Mouse (Mus musculus) adrenal gland, adult 8-10 months (tissue): ENCODE data around the gene Pnpla5. TPM values are rescaled to one million over a fixed set of nuclear protein-coding genes. Genes with fewer than 3 reads are reported as not detected.
"Not testable (repeated sequence)": the region's sequence is repeated elsewhere in the genome, so short reads cannot be mapped to it uniquely, and the experiment has no call there.

Experiments used
- DNase-seq: peaks from one replicate; pipeline ENCODE4 v3.0.0; 2022
- total RNA-seq, 4 experiments: library from RNA; stranded (reverse); gene quantifications; 2 replicates each; pipeline ENCODE4 v1.2.4; 2022

Pnpla5 gene
- under 1 TPM in 1 of 4 experiments, not detected in 3; 0.13 TPM for total RNA-seq

DNA sequence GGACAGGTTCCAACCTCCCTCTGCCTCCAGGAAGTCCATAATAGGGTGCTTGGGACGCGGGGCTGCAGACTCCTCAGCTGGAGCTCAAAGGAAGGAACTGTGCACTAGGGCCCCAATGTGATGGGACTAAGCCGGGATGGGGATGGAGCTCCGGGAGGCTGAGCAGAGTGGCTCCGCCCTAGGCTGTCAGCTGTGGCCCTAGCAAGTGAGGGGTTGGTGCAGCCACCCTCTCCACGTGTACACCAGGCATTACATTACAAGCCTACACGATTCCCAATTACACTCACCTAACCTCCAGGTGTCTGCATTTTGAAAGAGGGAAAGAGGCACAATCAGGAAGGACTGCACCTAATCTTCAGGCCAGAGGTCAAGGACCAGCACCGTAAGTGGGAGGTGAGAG lies at the start of gene Pnpla5:
Gene Pnpla5 (minus strand): TSS at position 101 of the 400 bp plus-strand sequence.
- DNase-seq = no peak

DNA sequence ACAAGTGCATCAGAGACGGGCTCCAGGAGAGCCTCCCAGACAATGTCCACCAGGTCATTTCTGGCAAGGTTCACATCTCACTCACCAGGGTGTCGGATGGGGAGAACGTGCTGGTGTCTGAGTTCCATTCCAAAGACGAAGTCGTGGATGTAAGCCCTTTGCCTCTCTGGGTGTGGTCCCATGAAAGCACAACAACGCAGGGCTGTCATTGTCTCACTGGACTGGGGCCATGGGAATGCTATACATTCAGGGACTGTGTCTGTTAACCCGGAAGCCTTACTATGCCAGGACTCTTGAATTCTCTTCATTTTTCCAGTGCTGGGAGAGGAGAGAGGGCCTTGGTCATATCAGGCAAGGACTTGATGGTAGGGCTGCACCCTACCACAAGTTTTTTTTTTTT lies 48.2 kb upstream of the Pnpla5 start:
- no peak for DNase-seq

DNA sequence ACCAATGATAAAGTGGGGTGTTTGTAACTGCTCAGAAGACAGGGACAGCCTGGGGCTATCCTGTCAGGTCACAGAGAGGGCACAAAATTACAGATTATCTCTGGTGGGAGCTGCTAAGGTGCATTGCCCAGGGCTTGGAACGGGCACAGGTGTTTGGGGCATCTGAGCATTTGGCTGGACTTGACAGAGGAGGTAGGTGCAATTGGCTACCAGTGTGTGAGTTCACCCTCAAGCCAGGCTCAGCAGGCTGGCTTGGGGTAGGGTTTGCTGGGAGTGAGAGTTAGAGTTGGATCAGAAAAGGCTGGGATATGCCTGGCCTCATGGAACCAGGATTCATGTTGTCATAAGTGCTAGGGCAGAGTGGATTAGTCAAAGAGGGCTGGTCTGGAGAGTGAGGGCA lies 46.5 kb upstream of the Pnpla5 start:
- no peak for DNase-seq

DNA sequence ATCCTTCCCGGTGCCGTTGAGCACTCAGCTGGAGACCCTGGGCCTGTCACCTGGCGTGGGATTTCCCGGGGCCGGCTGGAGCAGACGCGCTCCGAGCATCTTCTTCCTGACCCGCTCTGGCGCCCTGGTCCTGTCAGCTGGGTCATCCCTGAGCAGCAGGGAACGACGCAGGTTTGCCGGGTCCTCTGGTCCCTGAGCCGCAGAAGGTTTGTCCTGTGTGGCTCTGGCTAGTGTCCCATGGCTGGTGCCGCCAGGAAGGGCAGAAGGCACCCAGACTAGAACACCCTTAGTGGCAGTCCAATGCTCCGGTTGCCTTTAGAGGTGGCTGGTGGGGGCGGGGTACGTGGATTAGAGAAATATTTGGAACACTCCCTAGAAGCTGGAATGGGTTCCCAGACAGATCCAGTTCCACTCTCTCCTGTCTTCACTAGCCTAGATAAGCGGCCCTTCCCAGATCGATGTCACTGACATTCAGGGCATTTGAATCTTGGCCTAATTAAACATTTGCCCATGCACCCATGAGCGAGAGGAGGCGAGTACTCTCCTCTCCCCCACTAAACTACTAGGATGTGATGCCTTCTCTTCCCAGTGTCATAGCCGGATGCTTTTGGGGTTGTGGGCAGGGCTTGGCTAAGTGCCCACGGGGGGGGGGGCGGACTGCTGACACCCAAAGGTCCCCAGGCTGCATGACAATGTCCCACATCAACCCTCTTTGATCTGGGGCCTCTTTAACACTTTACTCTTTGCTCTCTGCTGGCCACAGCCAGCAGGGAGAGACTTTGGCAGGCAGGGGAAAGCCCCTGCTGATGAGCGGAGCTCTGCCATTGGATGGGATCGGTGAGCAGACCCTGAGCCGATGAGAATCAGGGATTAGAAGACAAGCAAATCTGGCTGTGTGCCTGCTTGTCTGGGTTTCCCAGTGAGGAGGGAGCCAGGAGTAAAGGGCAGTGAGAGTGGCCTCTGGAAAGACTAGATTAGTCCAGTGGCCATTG lies 45.5 kb upstream of the Pnpla5 start:
- no peak for DNase-seq

DNA sequence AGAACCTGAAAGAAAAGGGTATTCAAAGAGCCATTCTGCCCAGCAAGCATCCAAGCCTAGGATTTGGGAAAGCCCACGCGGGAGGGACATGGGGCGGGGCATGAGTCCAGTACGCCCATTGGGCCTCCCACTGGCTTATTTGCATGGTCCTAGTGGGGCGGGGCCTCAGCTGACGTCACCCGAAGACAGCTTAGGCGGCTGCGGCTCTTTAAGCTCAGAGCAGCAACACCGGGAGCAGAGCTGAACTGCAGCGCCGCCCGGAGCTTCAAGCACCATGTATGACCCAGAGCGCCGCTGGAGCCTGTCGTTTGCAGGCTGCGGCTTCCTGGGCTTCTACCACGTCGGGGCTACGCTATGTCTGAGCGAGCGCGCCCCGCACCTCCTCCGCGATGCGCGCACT lies 44.6 kb upstream of the Pnpla5 start, which contains the start of gene Pnpla3:
Gene Pnpla3 (plus strand): TSS at position 238 of the 400 bp plus-strand sequence.
- peak; percentile 96 for DNase-seq

DNA sequence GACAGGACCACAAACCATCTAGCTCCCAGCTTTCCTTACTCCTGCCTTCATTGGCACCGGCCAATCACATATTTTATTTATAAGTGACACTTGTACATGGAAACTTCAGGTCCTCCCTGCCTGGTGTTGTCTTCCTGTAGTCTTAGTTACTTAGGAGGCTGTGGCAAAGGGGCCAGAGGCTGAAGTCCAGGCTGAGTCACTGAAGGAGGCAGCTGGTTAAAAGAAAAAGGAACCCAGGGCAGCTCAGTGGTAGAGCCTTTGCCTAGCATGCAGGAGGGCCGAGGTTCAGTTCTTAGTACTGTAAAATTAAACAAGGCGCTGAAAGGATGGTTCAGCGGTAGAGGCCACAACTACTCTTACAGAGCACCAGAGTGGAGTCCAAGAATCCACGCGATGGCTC lies 43.8 kb upstream of the Pnpla5 start:
- no peak for DNase-seq

DNA sequence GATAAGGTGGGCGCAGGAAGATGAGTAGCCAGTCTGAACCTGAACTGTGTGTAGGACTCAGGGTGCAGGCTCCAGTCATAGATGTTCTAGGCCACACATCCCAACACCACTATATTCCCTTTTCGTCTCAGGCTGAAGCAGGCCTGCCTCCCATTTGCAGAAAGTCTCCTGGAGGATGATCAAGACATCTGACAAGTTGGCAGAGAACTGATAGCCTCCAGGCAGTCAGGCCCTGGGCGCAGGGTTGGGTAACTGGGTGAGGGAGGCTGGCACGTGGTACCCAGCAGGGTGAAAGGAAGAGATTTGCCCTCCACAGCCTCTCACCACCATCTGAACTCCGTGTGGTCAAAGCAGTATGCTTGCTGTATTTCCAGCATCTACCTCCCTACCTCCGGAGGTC lies 38.9 kb upstream of the Pnpla5 start:
- no peak for DNase-seq

DNA sequence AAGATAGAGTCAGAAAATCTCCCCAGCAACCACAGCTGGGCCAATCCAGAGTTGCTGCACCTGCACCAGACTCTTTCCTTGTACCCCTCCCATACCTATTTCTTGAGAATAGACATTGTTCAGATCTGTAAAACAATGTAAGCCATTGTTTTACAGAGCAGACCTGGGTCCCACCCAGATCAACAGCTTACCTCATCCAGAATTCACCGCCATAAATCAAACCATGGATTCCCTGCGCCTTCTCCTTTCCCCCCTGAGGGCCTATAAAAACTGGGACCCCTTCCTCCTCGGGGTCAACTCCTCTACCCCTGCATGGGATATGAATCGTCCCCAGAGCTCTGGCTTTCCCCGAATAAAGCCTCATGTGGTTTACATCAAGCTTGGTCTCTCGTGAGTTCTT lies 34.6 kb upstream of the Pnpla5 start:
- not testable (repeated sequence) for DNase-seq

DNA sequence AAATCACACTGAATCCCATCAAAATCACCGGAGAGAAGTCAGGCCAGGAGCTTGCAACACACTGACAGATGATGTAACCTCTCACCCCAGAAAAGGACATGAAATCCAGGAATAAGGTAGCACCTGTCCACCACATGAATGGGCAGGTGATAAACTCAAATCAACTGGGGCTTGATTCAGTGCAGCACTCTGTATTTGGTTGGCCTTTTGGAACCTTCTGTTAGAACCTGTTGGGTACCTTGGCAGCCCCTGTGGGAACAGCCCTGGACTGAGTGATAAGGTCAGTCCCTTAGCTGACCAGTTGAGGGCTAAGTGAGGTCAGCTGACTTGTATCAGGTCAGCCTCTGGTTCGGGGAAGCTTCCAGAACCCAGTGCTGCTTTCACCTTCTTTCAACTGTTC lies 33.2 kb upstream of the Pnpla5 start:
- no peak for DNase-seq

DNA sequence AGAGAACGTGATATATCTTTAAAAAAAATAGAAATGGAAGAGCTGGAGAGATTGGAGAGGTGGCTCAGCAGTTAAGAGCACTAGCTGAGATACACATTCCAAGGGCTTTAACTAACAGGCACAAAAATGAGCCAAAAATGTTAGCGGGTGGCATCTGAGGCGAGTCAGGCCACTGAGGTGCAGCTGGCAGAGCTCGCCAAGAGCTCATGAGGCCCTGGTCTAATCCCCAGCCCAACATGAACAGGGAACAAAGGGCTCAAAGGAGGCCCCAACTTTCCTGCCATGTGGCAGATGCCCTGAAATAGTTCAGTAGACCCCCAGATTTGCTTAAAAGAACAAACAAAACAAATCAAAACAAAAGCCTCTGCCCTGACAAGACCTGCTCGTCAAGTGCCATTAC lies 18.0 kb upstream of the Pnpla5 start:
- DNase-seq = no peak

DNA sequence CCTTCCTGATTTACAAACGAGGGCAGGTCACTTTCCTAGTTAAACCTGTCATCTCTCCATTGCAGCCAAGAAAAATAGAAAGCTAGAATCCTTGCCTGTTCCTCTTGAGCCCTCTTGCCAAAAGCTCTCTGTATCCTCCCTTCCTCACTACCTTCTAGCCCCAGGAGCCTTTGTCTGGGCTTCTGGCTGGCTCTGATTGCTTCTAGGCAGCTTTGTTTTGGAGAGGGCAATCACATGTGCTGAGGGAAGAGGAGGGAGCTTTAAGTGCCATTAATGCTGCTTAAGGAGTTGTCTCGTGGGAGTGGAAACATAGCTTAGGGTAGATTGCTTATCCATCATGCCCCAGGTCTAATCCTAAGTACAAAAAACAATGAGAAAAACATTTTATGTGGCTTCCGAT lies 17.1 kb upstream of the Pnpla5 start:
- DNase-seq = no peak

DNA sequence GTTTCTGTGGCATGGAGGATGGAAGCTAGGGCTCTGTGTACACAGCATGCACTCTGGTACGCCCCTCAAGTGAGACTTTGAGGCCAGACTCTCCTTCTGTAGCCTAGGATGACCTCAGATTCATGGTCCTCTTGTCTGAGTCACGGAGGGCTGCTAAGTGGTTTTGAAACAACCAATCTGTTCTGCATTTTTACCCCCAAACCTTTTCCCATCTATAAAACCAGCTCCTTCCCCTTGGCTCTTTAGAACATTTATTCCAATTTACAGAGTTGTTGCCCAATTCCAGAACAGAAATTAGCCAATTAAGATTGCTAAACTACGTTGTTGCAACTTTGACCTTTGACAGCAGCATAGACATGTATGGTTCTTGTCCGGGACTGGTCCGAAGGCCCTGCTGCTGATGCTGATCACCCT lies 16.6 kb upstream of the Pnpla5 start:
- no peak for DNase-seq

DNA sequence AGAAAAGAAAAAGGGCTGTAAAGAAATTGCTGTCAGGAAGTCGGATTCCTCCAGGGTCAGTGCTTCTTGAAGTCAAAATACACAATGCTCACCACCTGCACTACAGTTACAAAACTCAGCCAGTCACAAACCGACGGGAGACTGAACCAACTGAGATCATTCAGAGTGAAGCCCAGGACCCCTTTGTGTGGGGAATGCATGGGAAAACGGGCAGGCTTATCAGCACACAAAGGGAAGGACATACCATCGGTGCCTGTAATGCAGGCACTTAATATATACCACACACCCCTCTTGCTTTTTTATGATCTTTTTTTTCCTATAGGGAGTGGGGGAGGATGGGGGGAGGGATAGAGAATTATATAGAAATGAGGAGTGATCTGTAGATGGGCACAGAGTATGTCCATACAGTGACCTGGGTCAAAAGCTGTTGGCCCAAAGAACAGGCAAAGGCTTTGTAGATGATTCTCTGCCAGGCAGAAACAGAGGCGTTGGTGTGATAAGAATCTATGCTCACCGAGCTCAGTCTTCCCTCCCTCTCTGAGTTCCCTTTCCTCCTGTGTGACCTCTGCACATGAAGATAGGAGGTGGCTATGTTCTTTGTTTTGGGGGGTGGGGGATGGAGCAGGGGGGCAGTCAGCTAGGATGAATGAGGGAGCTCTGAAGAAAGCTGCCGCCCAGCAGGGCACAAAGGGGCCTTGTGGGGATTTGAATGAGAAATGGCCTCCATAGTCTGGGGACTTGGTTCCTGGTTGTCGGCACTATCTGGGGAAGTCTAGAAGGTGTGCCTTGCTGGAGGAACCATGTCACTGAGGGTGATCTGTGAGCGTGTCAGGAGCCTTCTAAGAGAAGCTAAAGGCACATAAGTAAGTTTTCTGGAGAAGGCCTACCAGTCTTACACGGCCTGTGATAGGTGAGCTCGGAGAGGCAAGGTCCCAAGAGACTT lies 13.8 kb upstream of the Pnpla5 start:
- no peak for DNase-seq

DNA sequence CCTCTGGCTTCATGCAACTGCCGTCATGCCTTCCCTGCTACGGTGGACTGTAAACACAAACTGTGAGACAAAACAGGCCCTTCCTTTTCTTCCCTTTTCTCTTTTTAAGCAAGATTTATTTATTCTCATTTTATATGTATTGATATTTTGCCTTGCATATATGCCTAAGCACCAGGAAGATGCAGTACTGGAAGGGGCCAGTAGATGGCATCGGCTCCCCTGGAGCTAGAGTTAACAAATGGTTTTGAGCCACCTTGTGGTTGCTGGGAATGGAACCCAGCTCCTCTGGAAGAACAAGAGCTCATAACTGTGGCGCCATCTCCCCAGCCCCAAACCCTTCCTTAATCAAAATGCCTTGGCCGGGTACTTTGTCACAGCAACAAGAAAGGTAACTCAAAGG lies 12.5 kb upstream of the Pnpla5 start:
- no peak for DNase-seq

DNA sequence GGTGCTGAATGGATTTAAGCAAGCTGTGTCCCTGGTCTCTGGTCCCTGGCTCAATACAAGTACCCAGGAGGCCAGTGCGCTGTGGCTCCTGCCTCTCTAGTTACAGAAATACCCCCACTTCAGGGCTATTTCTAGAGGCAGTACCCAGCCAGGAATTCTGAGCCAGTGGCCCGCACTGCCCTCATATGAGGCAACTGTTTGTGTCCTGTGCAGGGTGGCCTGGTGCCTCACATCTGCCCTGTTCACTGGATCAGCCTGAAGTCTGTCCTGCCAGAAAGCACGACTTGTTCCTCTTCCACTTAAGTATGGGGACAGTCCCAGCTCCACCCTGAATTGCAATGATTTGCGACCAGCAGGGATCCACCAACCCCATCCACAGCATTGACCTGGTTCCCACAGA lies 10.5 kb upstream of the Pnpla5 start:
- DNase-seq = peak; percentile 17

DNA sequence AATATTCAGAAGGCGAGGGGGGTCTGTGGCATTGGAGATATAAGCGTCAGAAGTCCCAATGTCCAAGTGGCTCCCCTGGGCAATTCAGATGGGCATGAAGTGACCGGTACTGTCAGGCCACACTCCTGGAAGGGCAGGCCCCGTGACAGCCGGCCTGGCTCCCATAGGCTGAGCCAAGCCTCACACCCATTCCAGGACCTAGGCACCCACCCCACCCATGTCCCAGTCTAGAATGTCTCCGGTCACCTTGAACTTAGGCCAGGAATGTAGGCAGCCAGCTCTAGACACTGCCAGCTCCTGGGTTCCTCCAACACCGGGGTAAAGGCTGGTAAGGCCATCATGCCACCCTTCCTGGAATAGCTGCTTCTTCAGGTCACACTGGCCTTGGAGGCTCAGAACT lies 9.0 kb upstream of the Pnpla5 start:
- peak; percentile 35 for DNase-seq

DNA sequence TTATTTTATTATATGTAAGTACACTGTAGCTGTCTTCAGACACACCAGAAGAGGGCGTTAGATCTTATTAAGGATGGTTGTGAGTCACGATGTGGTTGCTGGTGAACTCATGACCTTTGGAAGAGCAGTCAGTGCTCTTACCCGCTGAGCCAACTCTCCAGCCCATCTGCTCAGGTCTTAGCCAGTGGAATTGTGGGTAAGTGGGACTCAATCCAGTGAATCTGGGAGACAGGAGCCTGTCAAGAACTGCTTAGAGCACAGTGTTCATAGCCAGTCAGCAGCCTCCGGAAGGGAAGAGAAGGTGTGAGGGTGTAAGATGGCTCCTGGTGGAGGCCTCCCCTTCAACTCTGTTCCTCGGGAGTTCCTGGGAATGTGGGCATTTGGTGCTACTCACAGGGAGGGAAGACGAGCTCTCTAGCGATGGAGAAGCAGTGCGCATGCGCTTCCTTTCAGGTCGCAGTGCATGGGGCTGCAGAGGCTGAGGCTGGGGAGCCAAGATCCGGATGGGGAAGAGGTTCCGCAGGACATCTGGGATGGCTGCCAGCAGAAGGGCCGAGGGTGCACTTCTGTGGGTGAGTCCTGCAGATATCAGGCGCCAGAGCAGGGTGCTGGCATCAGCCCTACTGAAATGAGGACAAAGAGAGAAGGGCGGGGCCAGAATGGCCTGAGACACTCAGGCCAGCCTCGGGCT lies 8.3 kb upstream of the Pnpla5 start:
- peak; percentile 46 for DNase-seq

DNA sequence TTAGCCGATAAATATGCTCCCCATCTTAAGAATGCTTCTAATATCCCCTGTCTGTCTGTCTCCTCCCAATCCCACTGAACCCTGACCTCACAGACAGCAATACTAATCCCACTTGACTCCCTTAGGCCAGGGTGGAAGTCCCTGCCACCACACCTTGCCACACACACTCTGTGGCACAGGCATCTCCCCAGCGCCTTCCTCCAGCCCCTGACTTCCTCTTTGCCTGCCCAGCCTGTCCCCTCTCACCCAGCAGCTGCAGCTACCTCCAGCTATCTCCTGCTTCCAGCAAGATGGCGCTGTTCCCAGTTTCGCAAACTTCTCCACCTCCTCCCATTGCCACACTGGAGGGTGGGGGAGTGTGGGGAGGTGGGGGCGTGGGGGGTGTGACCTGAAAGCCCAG lies 3.9 kb upstream of the Pnpla5 start:
- DNase-seq = no peak

DNA sequence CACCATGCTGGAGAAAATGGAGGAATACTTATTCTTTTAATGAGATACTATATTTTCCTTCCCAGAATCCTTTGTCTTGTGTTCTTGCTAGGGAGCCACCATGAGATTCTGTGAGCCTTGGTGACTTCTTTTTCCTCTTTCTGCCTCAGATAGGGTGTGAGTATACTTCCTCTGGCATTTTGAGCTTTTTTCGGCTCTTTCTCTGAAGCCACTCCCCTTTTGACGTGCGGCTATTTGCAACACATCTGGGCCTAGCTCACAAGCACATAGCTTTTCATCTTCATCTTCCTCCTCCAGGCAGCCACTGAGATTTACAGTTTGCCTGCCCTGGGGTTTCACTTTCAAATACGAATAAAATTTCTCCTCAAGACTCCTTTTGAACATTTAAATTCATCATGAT lies 3.5 kb upstream of the Pnpla5 start:
- no peak for DNase-seq

DNA sequence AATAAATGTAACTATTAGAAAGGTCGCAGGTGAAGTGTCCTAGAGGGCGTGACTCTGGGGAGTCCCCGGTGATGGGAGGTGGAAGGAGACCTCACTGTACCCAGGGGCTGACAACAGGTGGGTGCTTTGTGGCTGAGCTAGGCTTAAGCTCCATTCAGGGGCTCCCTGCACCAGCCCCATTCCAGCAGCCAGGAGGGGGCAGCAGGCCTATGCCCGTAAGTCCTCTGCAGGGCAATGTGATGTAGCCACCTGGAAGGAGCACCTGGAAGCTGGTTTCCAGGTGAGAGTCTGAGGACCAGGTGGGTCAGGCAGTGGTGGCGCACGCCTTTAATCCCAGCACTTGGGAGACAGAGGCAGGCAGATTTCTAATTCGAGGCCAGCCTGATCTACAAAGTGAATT lies 1.1 kb upstream of the Pnpla5 start:
- DNase-seq = no peak

DNA sequence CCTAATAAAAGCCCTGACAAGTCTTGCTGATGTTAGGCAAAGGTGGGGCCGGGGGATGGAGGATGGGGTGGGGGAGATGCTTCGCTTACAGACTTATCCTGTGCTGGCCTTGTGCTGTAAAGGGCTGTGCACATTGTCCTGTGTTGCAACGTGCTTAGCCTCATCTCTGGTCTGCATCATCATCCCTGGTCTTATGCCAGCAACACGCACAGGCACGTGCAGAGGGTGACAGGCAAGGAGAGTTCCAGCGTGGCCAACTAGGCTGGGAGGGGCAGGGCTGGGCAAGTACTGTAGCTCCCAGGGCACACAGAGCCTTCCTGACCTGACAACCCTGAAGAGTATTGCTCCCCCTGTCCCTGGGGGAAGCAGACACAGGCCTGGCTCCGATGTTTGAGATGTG lies 1.9 kb downstream of the Pnpla5 start:
- DNase-seq = no peak

DNA sequence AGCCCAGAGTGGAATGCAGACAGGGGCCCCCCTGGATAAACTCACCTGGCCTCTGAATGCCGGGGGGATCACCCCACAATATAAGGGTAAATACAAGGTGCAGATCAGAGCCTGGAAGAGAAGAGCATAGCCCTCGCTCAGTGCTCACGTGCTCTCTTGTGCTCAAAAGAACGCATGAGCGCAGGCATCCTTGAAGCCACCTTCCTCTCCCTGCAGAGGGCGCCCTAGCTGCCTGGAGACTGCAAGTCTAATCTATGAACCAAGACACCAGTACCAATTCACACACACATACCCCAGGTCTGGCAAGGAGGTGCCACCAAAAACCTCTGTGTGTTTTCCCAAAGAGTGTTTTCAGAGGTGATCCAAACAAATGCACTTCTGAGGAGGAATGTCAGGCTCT lies 2.4 kb downstream of the Pnpla5 start:
- DNase-seq = no peak

DNA sequence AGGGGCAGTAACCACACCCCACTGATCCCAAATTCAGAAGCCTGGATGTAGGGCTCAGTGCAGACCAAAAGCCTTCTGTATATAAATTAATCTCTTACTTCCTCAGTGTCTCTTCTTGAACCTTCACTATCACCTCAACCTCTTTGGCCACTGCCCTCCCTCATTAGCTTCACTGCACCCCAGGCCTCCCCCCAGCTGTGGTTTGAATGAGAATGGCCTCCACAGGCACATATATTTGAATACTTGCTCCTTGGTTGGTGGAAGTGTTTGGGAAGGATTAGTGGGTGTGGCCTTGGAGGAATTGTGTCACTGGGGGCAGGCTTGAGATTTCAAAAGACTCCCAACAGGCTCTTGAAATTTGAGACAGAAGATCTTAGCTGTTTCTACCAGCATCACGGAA lies 6.5 kb downstream of the Pnpla5 start:
- DNase-seq = no peak
